Mouse (Mus musculus) hindbrain, embryonic 10.5 days (tissue): Measurements from ENCODE around the gene Apex1. TPM values are rescaled to one million over a fixed set of nuclear protein-coding genes. Genes with fewer than 3 reads are reported as not detected.
"Not testable (repeated sequence)": the region's sequence is repeated elsewhere in the genome, so short reads cannot be mapped to it uniquely, and the experiment has no call there.

ENCODE experiments used
- DNase-seq: peaks from one replicate; pipeline ENCODE4 v3.0.0-alpha.2; 2017; ENCODE audit warnings: low spot score
- H3K27ac ChIP-seq: fragments of 300-500 bp; sonication (generic); 2 replicates; pipeline ENCODE4 v1.5.1; 2016; ENCODE audit warnings: mild to moderate bottlenecking, moderate library complexity
- H3K27me3 ChIP-seq: fragments of 300-500 bp; sonication (generic); 2 replicates; pipeline ENCODE4 v1.6.1; 2016; ENCODE audit warnings: mild to moderate bottlenecking; ENCODE audit not compliant: poor library complexity, insufficient read depth, severe bottlenecking
- H3K36me3 ChIP-seq: fragments of 300-500 bp; sonication (generic); 2 replicates; pipeline ENCODE4 v1.6.1; 2016; ENCODE audit warnings: mild to moderate bottlenecking, moderate library complexity
- H3K4me1 ChIP-seq: fragments of 300-500 bp; sonication (generic); replicated peaks from 2 replicates; pipeline ENCODE4 v1.6.1; 2016; ENCODE audit warnings: mild to moderate bottlenecking
- H3K4me3 ChIP-seq: fragments of 300-500 bp; sonication (generic); 2 replicates; pipeline ENCODE4 v1.5.1; 2016; ENCODE audit warnings: mild to moderate bottlenecking, moderate library complexity
- H3K9me3 ChIP-seq: fragments of 300-500 bp; sonication (generic); 2 replicates; pipeline ENCODE4 v1.6.1; 2016; ENCODE audit warnings: mild to moderate bottlenecking, moderate library complexity
- WGBS: fragments of 180-500 bp; shearing (Covaris S2); methylation state at CpG from one replicate; pipeline ENCODE4 v1.1.7; 2016; 5-methylcytosine and 5-hydroxymethylcytosine counted together
- polyA plus RNA-seq: library from polyadenylated mRNA; unstranded; fragments of >200 nt; fragmentation: Nextera tagmentation; extraction: Ambion mirVana; gene quantifications from 2 replicates; pipeline ENCODE4 v1.2.1, GENCODE M21; 2016

Apex1 gene
- polyA plus RNA-seq, 1 experiment from 2014 or later, result 384 TPM

DNA sequence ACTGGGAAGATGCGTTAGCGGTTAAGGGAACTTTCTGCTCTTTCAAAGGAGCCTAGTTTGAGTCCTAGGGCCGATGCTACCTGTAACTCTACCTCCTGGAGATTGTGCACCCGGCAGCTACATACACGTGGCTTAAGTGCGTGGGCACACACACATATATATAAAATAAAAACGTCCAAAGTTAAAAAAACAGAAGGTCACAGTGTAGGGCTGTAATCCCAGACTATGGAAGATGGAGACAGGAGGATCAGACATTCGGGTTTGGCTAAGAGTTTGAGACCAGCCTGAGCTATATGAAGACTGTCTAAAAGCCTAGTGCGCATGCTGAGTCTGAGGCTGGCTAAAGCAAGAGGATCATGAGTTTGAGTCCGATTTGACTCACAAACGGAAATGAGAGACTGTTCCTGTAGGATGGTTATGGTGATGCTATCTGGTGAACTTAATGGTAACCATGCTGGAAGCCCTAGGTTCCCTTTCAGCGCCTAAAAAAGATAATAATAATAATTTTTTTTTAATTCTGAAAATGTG lies 6.8 kb downstream of the Apex1 start:
- Histone ChIP-seq H3K27me3 (no peaks in the 10 kb centered on the region), H3K4me1 (peaks cover 30% of the 10 kb centered on the region), H3K4me3 (peak overlapping the region; percentile 89), H3K9me3 (no peaks in the 10 kb centered on the region), H3K36me3 (peaks cover 30% of the 10 kb centered on the region), H3K27ac (peak overlapping the region; percentile 94)
- no peak for DNase-seq
- 14% methylated on average over 12 of the region's 12 CpGs for WGBS

- no peaks in the 10 kb centered on the region for H3K27me3 ChIP-seq
- no peaks in the 10 kb centered on the region for H3K9me3 ChIP-seq
- no peak for DNase-seq
- WGBS, result 65% methylated on average over 1 of the region's 1 CpGs
- H3K4me1 ChIP-seq, result peaks cover 6% of the 10 kb centered on the region
- no peak overlapping the region for H3K4me3 ChIP-seq
- no peaks in the 10 kb centered on the region for H3K36me3 ChIP-seq
- no peak overlapping the region for H3K27ac ChIP-seq
Observed at GRCm38 (mm10) chr14:50936649-50937048, 11.9 kb downstream of the Apex1 start.

DNA sequence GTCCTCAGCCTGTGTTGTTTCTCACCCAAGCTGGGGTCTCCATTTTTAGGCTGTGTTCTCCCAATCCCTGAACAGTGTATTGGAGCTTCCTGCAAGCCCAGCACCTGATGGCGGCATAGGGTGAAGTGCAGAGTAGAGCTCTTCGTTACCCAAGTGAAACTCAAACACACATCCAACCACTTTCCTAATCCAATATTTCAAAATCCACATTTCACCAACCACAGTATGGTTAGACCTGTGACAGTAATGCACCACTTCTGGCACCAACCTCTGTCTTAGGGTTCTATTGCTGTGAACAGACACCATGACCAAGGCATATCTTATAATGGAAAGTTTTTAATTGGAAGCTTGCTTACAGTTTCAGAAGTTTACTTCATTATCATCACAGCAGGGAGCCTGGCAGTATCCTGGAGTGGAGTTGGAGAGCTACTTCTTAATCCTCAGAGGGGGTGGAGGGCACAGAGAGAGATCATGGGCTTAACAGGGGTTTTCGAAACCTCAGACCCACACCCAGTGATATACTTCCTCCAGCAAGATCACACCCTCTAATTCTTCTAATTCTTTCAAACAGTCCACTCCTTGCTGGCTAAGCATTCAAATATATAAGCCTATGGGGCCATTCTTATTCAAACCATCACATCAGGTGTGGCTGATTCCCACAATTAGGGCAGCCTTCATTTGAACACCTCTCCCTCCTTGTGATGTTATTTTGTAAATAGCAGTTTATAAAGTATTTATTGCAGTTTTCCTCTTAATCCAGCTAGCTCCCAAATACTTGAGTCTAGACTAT lies 13.5 kb downstream of the Apex1 start:
- WGBS, result 90% methylated on average over 3 of the region's 3 CpGs
- Histone ChIP-seq H3K9me3 (no peaks in the 10 kb centered on the region), H3K27ac (no peak overlapping the region), H3K4me3 (no peak overlapping the region), H3K27me3 (no peaks in the 10 kb centered on the region), H3K4me1 (no peaks in the 10 kb centered on the region), H3K36me3 (no peaks in the 10 kb centered on the region)
- DNase-seq, result no peak

DNA sequence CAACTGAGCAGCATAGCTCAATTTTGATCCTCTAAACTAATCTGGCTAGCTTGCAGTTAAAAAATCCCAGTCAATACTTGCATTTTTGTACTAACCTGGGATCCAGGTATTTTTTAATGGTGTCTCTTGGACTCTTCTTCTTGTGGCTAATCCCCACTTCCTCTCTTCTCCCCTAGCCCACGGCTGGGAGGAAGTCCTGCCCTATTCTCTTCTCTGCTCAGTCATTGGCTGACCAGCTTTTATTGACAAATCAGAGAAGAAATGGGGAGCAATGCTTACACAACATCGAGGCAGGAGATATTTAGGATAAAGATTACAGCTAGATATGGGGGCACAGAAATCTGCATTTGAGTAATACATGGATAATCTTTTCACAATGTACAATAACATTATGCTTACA lies 14.2 kb downstream of the Apex1 start:
- WGBS, result 57% methylated on average over 2 of the region's 2 CpGs
- Histone ChIP-seq H3K27ac (no peak overlapping the region), H3K4me1 (peaks cover 2% of the 10 kb centered on the region), H3K9me3 (no peaks in the 10 kb centered on the region), H3K27me3 (no peaks in the 10 kb centered on the region), H3K36me3 (no peaks in the 10 kb centered on the region), H3K4me3 (no peak overlapping the region)
- no peak for DNase-seq

DNA sequence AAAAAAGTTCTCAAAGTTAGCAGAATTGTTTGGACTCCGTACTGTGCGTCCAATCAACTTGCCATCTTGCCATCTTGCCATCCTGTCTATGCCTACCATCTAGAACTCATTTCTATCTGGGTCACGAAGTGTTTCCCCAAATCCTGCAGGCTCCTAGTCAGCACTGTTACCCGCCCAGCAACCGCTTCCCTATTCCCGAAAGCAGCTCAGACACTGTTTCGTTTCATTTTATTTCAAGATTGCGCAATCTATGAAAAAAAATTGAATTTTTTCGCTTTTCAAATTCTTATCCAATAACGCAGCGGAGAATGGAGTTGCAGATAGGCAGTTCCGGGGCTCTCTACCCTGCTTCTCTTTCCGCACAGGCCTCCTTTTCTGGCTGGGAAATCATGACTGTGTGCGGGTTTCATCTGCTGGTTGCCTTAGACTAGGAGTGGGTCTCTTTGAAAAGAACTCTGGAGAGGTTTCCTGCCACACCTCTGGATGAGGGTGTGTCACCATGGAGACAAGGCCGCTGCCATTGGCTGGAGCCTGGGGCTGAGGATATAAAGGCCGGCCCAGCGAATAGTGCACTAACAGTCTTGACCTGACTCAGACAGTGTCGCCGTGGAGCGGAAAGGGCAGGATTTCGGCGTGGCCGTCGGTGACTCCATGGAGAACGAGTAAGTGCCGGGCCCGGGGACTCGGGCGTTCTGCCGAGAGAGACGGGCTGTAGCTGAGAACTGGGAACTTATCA lies 19.3 kb downstream of the Apex1 start, which contains the start of gene Gm49342:
Gene Gm49342 (plus strand): TSS at position 586 of the 736 bp plus-strand sequence.
- Histone ChIP-seq H3K4me1 (peaks cover 10% of the 10 kb centered on the region), H3K27me3 (no peaks in the 10 kb centered on the region), H3K4me3 (peak within 1 kb of the TSS; percentile 59), H3K36me3 (peaks cover 8% of the 10 kb centered on the region), H3K9me3 (no peaks in the 10 kb centered on the region), H3K27ac (peak within 1 kb of the TSS; percentile 89)
- peak; percentile 96 for DNase-seq
- WGBS, result 20% methylated on average over 31 of the region's 31 CpGs

- not testable (repeated sequence) for DNase-seq
Observed at GRCm38 (mm10) chr14:50944668-50945033, 19.9 kb downstream of the Apex1 start.

GRCm38 (mm10) chr14:50945081-50945480 lies 20.3 kb downstream of the Apex1 start:
- Histone ChIP-seq H3K4me3 (peak overlapping the region; percentile 59), H3K27ac (peak overlapping the region; percentile 89), H3K4me1 (peaks cover 10% of the 10 kb centered on the region), H3K36me3 (peaks cover 15% of the 10 kb centered on the region)
- H3K27me3 ChIP-seq, DNase-seq, H3K9me3 ChIP-seq: not testable (repeated sequence)
- WGBS, result 15% methylated on average over 6 of the region's 6 CpGs

More at GRCm38 (mm10) chr14:50944668-50945033, 19.9 kb downstream of the Apex1 start:
- not testable (repeated sequence) for H3K9me3 ChIP-seq, H3K27me3 ChIP-seq
- peaks cover 10% of the 10 kb centered on the region for H3K4me1 ChIP-seq
- 0% methylated on average over 14 of the region's 15 CpGs for WGBS
- peak overlapping the region; percentile 89 for H3K27ac ChIP-seq
- peaks cover 14% of the 10 kb centered on the region for H3K36me3 ChIP-seq
- H3K4me3 ChIP-seq, result peak overlapping the region; percentile 59

DNA sequence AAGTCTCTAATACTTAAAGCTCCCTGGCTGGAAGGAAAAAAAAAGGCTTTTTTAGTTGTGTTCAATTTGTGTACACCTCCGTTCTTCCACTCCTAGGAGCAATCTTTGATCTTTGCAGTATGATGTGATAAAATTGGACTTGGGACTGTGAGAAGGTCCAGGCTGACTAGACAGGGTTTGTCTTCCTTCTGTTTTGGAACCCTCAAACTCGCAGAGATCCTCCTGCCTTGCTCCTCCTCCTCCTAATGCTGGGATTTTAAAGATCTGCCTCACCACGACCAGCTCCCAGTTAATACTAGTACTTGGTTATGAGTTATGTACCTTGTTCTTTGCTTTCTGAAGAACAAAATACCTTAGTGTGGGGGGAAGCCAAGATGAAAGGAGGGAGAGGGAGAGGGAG lies 20.8 kb downstream of the Apex1 start:
- WGBS, result 45% methylated on average over 3 of the region's 3 CpGs
- DNase-seq, H3K27me3 ChIP-seq, H3K9me3 ChIP-seq: not testable (repeated sequence)
- Histone ChIP-seq H3K4me1 (peaks cover 10% of the 10 kb centered on the region), H3K27ac (0 out of 2 replicates have a peak overlapping the region, but pooled peaks have one; percentile 89), H3K36me3 (peaks cover 18% of the 10 kb centered on the region), H3K4me3 (peak overlapping the region; percentile 59)

DNA sequence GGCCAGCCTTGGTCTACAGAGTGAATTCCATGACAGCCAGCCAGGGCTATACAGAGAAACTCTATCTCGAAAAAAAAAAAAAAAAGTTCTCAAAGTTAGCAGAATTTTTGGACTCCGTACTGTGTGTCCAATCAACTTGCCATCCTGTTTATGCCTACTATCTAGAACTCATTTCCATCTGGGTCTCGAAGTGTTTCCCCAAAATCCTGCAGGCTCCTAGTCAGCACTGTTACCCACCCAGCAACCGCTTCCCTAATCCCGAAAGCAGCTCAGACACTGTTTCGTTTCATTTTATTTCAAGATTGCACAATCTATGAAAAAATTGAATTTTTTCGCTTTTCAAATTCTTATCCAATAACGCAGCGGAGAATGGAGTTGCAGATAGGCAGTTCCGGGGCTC lies 30.7 kb downstream of the Apex1 start:
- no peak overlapping the region for H3K27ac ChIP-seq
- H3K9me3 ChIP-seq, result no peaks in the 10 kb centered on the region
- 91% methylated on average over 10 of the region's 10 CpGs for WGBS
- no peaks in the 10 kb centered on the region for H3K27me3 ChIP-seq
- no peaks in the 10 kb centered on the region; the same call in 1 of the 2 replicates for H3K4me1 ChIP-seq
- no peak for DNase-seq
- no peak overlapping the region for H3K4me3 ChIP-seq
- peaks cover 20% of the 10 kb centered on the region for H3K36me3 ChIP-seq

- peak within 1 kb of the TSS; percentile 23; the same call in 1 of the 2 replicates for H3K4me3 ChIP-seq
- H3K4me1 ChIP-seq, H3K27me3 ChIP-seq, H3K9me3 ChIP-seq, H3K27ac ChIP-seq: not testable (repeated sequence)
- 8% methylated on average over 19 of the region's 19 CpGs for WGBS
- peak; percentile 29 for DNase-seq
- peaks cover 16% of the 10 kb centered on the region for H3K36me3 ChIP-seq
Observed at GRCm38 (mm10) chr14:50955942-50956508, 31.3 kb downstream of the Apex1 start, which contains the start of gene Pnp2. Pnp2 (plus strand) TSS chr14:50955992.

GRCm38 (mm10) chr14:50956724-50957123 lies 32.0 kb downstream of the Apex1 start:
- H3K36me3 ChIP-seq, DNase-seq, H3K4me3 ChIP-seq, H3K4me1 ChIP-seq, H3K27ac ChIP-seq, H3K27me3 ChIP-seq, H3K9me3 ChIP-seq: not testable (repeated sequence)
- 83% methylated on average over 6 of the region's 6 CpGs for WGBS

DNA sequence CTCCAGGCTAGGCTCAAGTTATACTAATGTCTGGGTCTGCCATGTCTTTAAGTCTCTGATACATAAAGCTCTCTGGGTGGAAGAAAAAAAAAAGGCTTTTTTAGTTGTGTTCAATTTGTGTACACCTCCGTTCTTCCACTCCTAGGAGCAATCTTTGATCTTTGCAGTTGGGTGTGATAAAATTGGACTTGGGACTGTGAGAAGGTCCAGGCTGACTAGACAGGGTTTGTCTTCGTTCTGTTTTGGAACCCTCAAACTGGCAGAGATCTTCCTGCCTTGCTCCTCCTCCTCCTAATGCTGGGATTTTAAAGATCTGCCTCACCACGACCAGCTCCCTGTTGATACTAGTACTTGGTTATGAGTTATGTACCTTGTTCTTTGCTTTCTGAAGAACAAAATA lies 32.4 kb downstream of the Apex1 start:
- not testable (repeated sequence) for H3K9me3 ChIP-seq, DNase-seq, H3K27me3 ChIP-seq, H3K27ac ChIP-seq, H3K36me3 ChIP-seq, H3K4me1 ChIP-seq, H3K4me3 ChIP-seq
- WGBS, result 77% methylated on average over 3 of the region's 3 CpGs
